Mouse (Mus musculus) spleen, adult 2 months (tissue): ENCODE results near the gene Mdm1.

Source experiments
- CTCF ChIP-seq: fragments of 200-500 bp; IDR thresholded peaks from 2 replicates; pipeline ENCODE4 v1.5.1; 2011; ENCODE audit warnings: mild to moderate bottlenecking, inconsistent platforms; ENCODE audit not compliant: insufficient read depth, insufficient read length, insufficient replicate concordance; ENCODE audit errors: extremely low read depth
- POLR2A ChIP-seq: fragments of 200-500 bp; IDR thresholded peaks from 2 replicates; pipeline ENCODE4 v1.6.1; 2011; ENCODE audit warnings: low read depth, low read length, inconsistent platforms

- TF ChIP-seq CTCF (no peak), POLR2A (no peak)
Observed at GRCm38 (mm10) chr10:118129001-118129682, 12.5 kb upstream of the Mdm1 start.
